Mouse (Mus musculus) E14TG2a.4 (cell line): ENCODE results near the gene Trpm5.

ENCODE experiments used
- CTCF ChIP-seq: conservative IDR thresholded peaks from 2 replicates; pipeline ENCODE4 v1.5.1; 2014; ENCODE audit warnings: low read length
- NANOG ChIP-seq: IDR thresholded peaks from 2 replicates; pipeline ENCODE4 v1.6.1; 2014; ENCODE audit warnings: borderline replicate concordance, low read length, mixed read lengths

DNA sequence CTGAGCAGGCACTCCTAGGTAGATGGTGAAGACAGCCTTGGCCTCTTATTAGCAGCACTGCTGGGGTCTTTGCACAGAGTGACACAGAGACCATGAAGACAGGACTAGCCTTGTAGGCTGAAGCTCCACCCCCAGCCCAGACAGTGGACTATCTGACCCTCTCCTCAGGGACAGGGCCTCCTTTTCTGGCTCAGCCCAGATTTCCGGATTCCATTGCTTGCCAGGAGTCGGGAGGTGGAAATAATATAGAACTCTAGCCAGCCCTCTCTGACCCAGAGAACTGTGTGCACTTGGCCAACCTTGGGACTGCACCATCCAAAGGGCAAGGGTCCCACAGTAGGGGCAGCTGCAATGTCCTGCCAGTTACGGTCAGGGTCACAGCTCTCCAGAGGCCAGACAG lies 52.4 kb downstream of the Trpm5 start:
- TF ChIP-seq CTCF (no peak), NANOG (no peak)
